Mouse (Mus musculus) brain, embryonic 18.5 days (tissue): ENCODE data around the gene Ssh1.

ENCODE experiments used
- DNase-seq: peaks from one replicate; pipeline ENCODE4 v3.0.0-alpha.2; 2012; ENCODE audit warnings: low read depth, low spot score

Gene Ssh1

DNA sequence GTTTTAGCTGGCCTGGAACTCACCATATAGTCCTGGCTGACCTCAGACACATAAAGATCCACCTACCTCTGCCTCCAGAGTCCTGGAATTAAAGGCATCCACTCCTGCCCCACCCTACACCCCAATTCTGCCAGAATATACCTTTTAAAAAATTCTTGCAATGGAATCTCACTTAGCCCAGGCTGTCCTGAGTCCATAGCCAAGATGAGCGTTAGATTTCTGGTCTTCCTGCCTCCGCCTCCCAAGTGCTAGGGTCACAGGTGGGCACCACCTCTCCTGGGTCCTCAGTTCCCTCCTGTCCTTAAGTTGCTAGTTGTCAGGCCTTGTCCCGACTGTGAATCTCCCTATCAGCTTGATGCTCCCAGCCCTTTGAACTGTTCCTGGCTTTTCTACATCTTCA lies 61.4 kb downstream of the Ssh1 start:
- DNase-seq: no peak

DNA sequence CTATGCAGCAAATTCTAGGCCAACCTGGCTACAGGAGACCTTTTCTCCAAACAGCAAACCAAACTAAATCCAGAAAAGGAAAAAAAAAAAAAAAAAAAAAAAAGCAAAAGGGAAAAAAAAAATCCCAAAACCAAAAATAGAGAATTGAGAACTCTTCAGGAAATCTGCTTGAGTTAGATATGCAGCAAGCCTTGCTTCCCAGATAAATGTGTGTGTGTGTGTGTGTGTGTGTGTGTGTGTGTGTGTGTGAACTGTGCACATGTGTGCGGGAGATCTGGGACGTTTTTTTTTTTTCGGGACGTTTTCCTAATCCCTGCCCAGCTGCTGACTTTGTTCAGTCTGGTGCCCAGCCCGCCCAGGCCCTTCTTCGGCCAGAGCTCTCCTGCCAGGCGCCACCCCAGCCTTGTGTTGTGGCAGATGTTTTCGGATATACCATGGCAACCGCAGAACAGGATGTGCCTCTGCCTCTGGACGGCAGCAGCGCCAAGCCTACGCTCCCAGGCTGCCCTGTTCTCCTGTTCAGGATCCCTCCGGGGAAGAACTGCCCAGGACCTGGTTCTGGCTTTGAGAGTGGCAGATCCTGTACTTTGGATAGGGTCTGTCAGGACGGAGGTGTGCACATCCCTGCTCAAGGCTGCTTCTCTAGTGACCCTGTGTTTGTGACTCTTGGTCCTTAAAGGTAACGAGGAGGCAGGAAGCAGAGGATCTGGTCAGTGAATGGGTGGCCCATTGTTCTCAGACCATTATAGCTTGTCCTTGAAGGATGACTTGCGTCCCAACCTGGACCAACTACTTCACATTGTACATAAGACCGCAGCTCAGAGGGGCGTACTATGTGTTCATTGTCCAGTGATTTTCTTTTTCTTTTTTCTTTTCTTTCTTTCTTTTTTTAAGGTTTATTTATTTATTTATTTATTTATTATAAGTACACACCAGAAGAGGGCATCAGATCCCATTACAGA lies 62.8 kb downstream of the Ssh1 start:
- no peak for DNase-seq

DNA sequence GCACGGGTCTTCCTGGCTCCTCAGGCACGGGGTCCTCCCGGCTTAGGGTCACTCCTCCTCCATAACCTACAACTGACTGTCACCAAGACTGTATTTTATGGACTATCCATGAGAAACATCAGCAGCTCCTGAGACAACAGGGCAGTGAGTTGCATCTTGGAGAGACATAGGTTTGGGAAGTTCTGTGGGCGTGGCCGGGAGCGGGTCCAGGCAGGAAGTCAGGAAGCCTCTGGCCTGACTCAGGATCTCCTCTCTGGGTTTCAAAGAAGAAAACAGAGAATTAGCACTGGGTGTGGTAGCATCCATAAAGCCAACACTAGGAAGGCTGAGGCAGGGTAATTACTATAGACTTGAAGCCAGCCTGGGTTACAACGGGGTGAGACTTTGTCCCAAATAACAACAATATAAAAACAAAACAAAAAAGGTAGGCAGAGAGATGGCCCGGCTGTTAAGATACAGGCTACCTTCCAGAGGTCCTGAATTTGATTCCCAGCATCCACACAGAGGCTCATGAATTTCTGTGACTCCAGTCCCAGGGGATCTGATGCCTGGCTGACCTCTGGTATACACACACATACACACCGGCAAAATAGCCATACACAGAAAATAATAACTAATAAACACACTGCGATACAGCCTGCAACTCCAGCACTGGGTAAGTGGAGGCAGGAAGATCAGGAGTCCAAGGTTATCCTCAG lies 63.6 kb downstream of the Ssh1 start:
- no peak for DNase-seq

DNA sequence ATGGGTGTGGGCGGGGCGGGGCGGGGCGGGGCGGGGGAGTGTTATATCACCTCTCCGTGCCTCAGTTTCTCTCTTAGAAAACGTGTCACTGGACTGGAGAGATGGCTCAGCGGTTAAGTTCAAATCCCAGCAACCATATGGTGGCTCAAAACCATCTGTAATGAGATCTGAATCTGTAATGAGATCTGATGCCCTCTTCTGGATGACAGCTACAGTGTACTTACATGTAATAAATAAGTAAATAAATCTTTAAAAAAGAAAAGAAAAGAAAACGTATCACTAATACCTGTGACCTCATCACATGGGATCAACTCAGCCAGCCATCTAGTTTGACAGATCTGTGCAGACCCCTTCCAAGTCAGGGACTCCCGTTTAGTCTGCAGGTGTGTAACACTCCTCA lies 64.2 kb downstream of the Ssh1 start:
- DNase-seq: no peak

DNA sequence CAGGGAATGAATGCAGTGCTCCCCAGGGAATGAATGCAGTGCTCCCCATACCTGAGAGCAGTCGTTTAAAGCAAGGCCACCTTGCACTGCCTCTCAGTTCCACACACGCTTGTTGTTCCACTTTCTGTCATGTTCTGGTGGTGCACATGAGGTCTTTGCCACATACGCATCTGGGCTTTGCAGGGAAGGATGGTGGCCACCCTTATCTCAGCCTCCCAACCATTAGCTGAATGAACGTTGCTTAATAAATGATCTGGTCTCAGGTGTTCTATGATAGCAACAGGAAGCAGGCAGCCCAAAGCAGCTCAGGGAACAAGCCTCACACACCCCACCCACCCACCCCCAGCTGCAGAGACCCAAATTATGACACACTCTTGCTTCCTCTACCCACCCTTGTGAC lies 69.1 kb downstream of the Ssh1 start:
- DNase-seq: no peak

DNA sequence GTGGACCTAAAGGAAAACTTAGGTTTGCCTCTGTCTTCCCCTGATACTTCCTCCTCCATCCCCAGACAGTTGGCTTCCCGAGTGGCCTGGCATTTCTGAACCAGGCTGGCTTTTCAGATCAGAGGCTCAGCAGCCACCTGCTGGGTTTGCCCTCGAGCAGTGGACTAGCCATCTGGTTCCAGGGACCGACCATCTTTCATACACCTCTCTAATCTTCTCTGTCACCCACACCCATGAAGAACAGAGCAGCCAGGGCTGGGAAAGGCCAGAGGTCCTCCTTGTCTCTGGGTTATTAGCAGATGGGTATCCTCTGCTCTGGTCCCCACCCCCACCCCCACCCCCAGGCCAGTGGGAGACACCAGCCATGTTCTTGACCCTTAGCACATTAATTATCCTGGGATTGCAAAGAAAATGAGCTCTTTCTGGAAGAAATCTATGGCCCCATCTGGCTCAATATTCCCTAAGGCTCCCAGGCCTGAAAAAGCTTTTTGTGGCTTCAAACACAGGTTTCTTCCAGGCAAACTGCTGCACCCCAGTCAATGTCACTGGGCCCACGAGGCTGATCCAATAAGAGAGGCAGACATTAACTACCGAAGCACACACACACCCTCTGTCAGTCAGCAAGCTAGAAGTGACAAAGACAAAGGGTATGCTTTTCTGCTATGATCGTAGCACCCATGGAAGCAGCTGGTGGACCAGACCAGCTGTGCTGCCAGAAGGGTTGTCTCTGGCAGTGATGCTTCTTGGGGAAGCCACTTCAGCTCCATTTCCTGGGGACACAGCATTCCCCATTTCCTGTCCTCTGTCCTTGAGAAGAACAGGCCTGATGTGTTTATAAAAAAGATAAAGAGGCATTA lies 72.2 kb downstream of the Ssh1 start:
- no peak for DNase-seq

DNA sequence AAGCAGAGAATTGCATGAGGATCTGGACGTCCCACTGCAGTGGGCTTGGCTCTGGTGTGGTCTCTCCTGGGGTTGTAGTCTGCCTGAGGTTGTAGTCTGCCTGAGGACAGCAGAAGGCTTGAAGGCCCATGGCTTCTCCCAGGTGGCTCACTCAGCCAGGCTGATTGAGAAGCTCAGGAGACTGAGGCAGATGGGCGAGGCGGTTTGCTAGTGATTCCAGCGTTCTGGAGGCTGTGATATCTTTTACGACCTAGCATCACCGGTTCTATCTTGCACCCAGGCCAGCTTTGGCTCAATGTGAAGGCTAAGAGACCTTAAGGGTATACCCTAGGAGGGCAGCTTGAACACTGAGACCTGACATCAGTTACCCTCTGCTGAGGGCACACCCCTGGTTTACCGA lies 74.6 kb downstream of the Ssh1 start:
- DNase-seq: no peak

DNA sequence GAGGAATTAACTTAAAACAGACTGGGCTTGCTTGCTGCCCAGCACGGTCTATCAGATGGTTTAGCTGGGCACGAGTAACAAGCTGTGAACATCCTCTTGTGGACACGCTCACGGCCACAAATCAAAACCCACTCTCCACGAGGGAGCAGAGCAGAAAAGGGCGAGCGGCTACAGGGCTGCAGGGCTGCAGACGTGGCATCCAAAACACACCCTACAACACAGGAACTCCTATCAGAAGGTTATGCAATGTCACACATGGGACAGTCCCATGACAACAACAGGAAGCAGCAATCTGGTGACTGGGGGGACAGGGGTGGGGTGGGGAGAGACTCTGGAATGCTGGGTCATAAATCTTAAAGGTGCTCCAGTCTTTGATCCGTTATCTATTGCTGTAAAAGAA lies 75.0 kb downstream of the Ssh1 start:
- DNase-seq: no peak

DNA sequence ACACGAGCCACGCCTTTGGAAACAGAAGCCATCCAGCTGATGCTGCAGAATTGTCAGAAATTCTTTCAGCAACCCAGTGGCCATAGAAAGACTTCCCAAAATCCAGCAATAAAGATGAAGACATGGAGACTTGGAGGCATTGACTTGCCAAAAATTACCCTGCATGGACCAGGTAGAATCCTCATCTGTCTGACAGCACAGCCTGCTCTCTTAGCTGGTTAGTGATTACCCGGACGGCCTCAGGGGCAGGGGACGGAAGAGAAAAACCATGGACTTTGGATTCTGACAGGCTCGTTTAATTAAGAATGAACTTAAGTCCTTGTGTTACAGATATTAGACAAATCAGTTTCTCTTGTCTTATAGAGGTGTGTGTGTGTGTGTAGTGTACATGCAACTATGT lies 83.0 kb downstream of the Ssh1 start:
- DNase-seq: no peak

DNA sequence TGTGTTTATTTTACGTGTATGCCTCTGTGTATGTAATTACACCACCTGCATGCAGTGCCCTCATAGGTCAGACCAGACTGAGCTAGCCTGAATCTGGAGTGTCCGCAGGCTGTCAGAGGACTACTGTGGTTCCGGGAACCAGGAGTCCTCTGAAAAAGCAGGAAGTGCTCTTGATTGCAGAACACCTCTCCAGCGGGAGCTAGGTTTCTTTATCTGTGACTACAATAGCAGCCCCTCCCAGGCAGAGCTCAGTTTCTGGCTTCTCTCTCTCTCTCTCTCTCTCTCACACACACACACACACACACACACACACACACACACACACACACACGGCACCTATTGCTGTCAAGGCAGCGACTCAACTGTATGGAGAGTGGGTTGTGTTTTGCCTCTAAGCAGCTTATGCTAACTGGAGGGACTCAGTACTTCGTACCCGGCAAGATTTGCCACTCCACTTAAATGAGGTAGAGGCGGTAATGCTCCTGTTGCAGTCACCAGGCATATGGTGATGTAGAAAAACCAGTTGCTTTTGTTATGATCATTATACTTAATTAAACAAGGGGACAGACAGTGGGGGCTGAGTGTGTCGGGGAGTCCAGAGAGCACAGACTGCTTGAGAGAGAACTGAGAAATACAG lies 83.5 kb downstream of the Ssh1 start:
- DNase-seq: no peak

DNA sequence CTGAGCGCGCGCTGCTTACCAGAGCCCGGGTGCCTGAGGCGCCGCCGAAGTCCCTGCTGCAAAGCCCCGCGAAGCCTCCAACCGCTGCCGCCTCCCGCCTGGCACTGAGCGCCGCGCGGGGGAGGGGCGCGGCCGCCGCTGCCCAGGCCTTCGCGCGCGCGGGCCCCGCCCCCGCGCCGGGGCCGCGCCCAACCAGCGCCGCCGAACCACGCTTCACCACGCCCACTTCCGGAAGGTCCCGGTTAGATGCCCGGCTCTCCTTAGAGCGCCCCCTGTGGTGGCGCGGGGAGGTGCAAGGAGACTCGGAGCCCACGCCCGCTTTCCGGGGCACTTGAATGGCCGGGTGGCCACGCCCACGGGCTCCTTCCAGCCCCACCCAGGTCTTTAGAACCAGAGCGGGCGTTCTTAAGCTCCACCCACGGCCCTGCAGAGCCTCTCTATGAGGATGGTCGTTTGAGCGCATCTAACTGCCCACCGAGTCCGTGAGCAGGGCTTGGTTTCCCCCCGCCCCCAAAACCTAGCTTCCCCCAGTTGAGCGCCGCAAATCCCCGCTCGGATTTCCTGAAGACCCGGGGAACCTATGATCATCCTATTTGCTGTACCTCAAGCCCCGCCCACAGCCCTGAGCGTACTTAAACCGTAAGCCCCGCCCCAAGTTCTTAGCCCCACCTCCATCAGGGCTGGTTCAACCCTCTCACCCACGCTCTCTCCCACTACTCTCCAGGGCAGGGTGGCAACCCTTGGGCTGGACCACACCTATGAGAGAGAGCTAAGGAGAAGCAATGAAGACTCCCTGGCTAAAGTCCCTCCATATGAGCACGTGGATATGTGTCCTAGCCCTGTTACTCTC lies 84.9 kb downstream of the Ssh1 start, which contains the start of gene Coro1c:
Gene Coro1c (minus strand): TSS at position 167 of the 850 bp plus-strand sequence.
- peak; percentile 89 for DNase-seq

DNA sequence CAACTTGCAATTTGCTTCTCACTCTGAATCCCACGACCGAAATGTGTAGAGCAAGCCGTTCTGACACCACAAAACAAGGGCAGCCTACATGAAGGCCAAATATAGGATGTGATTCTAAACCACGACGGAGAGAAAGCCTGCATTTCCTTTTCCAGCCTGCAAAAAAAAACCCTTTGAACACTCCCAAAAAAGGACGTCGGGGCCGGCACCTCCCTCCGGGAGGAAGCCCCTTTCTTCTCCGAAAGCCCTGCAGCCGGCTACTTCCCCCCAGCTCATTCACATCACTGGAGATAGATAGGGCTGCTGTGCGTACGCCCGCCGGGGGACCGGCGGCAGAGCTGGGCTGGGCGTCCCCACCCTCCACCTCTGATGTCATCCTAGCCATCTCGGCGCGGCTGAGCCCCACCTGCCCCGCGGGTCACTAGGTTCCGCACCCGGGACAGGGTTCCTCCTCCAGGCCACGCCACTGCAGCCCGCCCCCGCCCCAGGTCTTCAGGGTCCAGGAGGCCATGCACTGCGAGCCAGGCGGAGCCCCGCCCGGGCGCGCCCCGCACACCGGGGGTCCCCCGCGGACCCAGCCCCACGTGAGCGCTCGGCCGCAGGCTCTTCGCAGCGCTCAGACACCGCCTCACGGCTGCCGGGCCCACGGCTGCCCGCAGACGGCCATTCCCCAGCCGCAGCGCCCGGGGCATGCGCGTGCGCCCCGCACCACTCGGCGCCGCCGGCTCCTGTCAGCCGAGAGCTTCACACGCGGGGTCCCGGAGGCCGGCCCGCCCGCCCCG lies 85.7 kb downstream of the Ssh1 start:
- no peak for DNase-seq

DNA sequence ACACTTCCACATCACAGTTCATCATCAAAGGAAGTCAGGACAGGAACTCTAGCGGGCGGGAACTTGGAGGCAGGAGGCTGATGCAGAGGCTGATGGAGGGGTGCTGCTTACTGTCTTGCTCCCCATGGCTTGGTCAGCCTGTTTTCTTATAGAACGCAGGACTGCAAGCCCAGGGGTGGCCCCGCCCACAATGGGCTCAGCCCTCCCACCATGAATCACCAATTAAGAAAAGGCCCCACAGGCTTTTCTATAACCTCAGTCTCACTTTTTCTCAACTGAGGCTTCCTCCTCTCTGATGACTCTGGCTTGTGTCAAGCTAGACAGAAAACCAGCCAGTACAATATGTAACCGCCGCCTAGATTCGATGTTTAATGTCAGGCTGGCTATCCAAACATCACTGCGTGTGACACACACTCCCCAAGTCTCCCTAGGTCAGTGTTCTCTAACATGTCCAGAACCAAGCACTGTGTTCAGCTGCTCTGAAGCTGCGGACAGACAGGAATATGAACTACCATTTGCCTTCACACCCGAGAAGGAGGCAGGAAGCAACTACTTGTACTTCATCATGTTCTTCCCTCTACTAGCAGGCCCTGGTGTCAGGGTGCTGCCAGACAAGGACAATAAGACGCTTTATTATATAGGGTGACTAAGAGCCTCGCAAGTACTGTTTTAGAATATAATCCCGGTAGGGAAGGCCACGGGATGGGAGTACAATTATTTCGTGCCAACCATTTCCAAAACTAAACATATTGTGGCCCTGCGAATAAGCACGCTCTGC lies 86.5 kb downstream of the Ssh1 start:
- DNase-seq: no peak

DNA sequence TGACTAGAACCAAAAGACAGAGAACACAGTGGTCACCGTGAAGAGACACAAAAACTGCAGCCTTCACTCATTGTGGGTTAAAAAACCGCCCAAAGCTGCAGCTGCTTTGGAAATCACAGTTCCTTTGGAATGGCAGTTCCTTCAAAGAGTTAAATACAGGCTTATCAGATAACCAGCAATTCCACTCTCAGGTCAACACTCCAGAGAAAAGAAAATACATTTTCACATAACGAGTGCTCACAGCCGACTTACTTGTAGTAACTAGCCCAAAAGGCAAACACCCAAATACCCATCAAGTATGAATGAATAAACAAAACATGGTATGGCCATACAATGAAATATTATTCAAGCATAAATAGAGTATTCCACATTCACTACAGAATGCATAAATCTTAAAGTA lies 88.7 kb downstream of the Ssh1 start:
- no peak for DNase-seq

DNA sequence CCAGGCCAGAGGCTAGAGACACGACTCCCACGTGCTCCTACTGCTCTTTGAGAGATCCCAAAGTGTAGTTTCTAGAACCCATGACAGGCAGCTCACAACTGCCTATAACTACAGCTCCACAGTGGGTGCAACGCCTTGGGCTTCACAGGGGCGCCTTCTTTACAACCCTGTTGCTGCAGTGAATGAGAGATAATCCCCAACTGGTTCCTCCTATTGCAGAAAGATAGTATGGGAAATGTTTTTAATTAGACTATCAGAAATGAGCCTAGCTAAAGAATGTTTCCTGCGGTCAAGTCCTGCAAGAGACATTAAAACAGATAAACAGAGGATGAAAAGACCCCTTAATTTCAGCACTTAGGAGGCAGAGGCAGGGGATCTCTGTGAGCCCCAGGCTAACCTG lies 90.7 kb downstream of the Ssh1 start:
- no peak for DNase-seq

DNA sequence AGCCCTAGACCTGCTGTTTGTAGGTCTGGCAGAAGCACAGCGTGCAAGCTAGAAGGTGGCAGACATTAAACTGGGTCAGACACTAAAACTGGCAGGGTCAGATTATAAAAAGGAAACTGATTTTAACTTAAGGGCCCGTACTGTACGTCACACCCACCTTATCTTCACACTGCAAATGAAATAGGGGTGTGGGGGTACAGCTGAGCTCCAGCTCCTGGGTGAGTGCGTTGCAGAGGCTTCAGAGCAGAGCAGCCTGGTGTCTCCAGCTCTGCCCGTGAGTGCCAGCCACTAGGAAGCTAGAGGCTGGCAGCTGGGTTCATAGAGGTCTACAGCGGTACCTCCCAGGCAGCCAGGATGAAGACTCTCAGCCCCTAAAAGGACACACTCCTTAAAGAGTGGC lies 91.7 kb downstream of the Ssh1 start:
- no peak for DNase-seq

DNA sequence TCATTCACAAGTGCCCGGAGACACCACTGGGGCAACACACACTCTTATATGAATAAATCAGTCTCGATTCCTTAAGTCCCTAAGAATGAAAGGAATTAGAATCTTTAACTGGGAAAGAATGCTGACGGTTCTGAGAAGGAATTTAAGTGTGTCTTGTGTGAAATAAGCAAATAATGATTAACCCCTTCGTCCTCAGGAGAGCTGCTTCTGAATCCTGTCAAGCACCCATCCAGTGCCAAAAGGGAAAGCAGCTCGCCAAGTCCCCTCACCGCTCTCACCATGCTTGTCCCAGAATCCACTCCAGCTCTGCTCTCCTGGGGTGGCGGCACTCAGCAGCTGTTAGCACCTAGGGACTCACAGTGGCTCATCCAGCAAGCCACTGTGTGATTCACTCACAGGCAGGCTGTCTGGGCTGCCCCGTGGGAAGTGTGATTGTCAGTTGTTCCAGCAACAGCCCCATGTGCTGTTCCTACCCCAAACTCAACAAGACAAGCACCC lies 92.6 kb downstream of the Ssh1 start:
- no peak for DNase-seq

DNA sequence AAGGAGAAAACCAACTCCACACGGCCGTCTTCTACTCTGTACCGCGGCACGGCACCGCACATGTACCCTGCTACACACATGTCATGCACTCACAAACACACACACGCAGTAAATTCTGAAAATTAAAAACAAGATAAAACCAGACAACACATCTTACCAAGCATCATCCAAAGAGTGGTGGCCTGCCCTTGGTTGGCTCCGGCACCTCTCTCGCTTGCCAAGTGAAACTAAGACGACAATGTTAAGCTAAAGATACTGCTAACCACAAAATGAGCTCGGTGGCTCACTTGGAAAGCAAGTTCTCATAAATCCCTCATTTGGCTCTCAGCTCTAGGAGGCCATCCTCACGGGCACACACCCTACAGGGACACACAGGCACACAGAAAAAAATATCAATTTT lies 94.2 kb downstream of the Ssh1 start:
- no peak for DNase-seq

DNA sequence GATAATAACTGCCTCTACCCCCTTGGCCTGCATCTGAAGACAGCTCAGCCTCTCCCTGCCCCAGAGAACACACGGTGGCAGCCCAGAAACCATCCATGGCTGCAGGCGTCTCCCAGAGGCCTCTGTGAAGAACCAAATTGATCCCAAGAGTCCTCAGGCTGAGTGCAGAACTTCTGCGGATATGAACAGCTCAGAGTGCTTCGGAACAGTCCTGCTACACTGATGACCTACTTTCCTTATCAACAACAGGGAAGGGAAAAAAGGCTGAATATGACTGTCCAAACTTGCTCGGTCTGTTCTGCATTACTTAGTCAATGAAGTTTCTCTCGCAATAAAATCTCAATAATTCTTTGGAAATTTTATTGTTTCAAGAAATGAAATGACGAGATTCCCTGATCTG lies 101.7 kb downstream of the Ssh1 start:
- no peak for DNase-seq
